Mouse (Mus musculus) embryonic facial prominence, embryonic 15.5 days (tissue): Measurements from ENCODE around the gene Tspoap1. TPM values are rescaled to one million over a fixed set of nuclear protein-coding genes. Genes with fewer than 3 reads are reported as not detected.

Source experiments
- ATAC-seq: fragments of 200-750 bp; cut with Nextera tagmentation; 2 replicates; pipeline ENCODE4 v1.8.0; 2017; ENCODE audit warnings: low read depth, moderate TSS enrichment; ENCODE audit not compliant: insufficient number of reproducible peaks, low FRiP score, low TSS enrichment
- H3K27ac ChIP-seq: fragments of 300-500 bp; sonication (generic); replicated peaks from 2 replicates; pipeline ENCODE4 v1.5.1; 2015; ENCODE audit warnings: mild to moderate bottlenecking, inconsistent platforms
- H3K27me3 ChIP-seq: fragments of 300-500 bp; sonication (generic); 2 replicates; pipeline ENCODE4 v1.6.1; 2015; ENCODE audit warnings: inconsistent platforms
- H3K36me3 ChIP-seq: fragments of 300-500 bp; sonication (generic); 2 replicates; pipeline ENCODE4 v1.6.1; 2015; ENCODE audit warnings: mild to moderate bottlenecking, inconsistent platforms
- H3K4me1 ChIP-seq: fragments of 300-500 bp; sonication (generic); 2 replicates; pipeline ENCODE4 v1.6.1; 2015; ENCODE audit warnings: inconsistent platforms
- H3K4me2 ChIP-seq: fragments of 300-500 bp; sonication (generic); replicated peaks from 2 replicates; pipeline ENCODE4 v1.6.1; 2015; ENCODE audit warnings: mild to moderate bottlenecking, inconsistent platforms
- H3K4me3 ChIP-seq: fragments of 300-500 bp; sonication (generic); replicated peaks from 2 replicates; pipeline ENCODE4 v1.5.1; 2015; ENCODE audit warnings: mild to moderate bottlenecking, inconsistent platforms
- H3K9ac ChIP-seq: fragments of 300-500 bp; sonication (generic); 2 replicates; pipeline ENCODE4 v1.6.1; 2015; ENCODE audit warnings: inconsistent platforms
- H3K9me3 ChIP-seq: fragments of 300-500 bp; sonication (generic); replicated peaks from 2 replicates; pipeline ENCODE4 v1.6.1; 2016; ENCODE audit warnings: inconsistent platforms
- WGBS: fragments of 180-500 bp; shearing (Covaris S2); methylation state at CpG from one replicate; pipeline ENCODE4 v1.1.7; 2015; 5-methylcytosine and 5-hydroxymethylcytosine counted together
- polyA plus RNA-seq: library from polyadenylated mRNA; unstranded; fragments of >200 nt; fragmentation: Nextera tagmentation; extraction: Ambion mirVana; gene quantifications from 2 replicates; pipeline ENCODE4 v1.2.1, GENCODE M21; 2015

Tspoap1 gene
- polyA plus RNA-seq, 1 experiment from 2014 or later: 5.9 TPM

GRCm38 (mm10) chr11:87753255-87753654 lies 7.1 kb upstream of the Tspoap1 start:
- WGBS: 83% methylated on average over 8 of the region's 8 CpGs
- Histone ChIP-seq H3K27ac (no peak overlapping the region), H3K9me3 (no peaks in the 10 kb centered on the region), H3K4me1 (0 out of 2 replicates have a peak, but pooled peaks cover 5% of the 10 kb centered on the region), H3K9ac (no peak overlapping the region), H3K36me3 (no peaks in the 10 kb centered on the region), H3K4me2 (no peak overlapping the region), H3K27me3 (no peaks in the 10 kb centered on the region), H3K4me3 (no peak overlapping the region)
- no peak for ATAC-seq

- H3K4me1 ChIP-seq: 0 out of 2 replicates have a peak, but pooled peaks cover 5% of the 10 kb centered on the region
- no peaks in the 10 kb centered on the region for H3K9me3 ChIP-seq
- ATAC-seq: no peak
- H3K9ac ChIP-seq: no peak overlapping the region
- 82% methylated on average over 5 of the region's 5 CpGs for WGBS
- no peaks in the 10 kb centered on the region for H3K36me3 ChIP-seq
- H3K27me3 ChIP-seq: peaks cover under 1% of the 10 kb centered on the region; the same call in 1 of the 2 replicates
- H3K4me3 ChIP-seq: no peak overlapping the region
- no peak overlapping the region for H3K4me2 ChIP-seq
- H3K27ac ChIP-seq: no peak overlapping the region
Observed at GRCm38 (mm10) chr11:87753891-87754501, 6.3 kb upstream of the Tspoap1 start.

GRCm38 (mm10) chr11:87754603-87755002 lies 5.7 kb upstream of the Tspoap1 start:
- H3K9me3 ChIP-seq: no peaks in the 10 kb centered on the region
- H3K27ac ChIP-seq: no peak overlapping the region
- no peak overlapping the region for H3K4me3 ChIP-seq
- H3K4me1 ChIP-seq: no peaks in the 10 kb centered on the region
- ATAC-seq: no peak
- H3K27me3 ChIP-seq: peaks cover 6% of the 10 kb centered on the region
- no peak overlapping the region for H3K9ac ChIP-seq
- WGBS: 60% methylated on average over 5 of the region's 5 CpGs
- no peak overlapping the region for H3K4me2 ChIP-seq
- H3K36me3 ChIP-seq: no peaks in the 10 kb centered on the region

- no peak overlapping the region for H3K4me2 ChIP-seq
- peaks cover 15% of the 10 kb centered on the region for H3K27me3 ChIP-seq
- peaks cover 5% of the 10 kb centered on the region for H3K4me1 ChIP-seq
- H3K4me3 ChIP-seq: no peak overlapping the region
- 80% methylated on average over 14 of the region's 17 CpGs for WGBS
- H3K27ac ChIP-seq: no peak overlapping the region
- ATAC-seq: no peak
- no peak overlapping the region for H3K9ac ChIP-seq
- H3K9me3 ChIP-seq: no peaks in the 10 kb centered on the region
- H3K36me3 ChIP-seq: no peaks in the 10 kb centered on the region
Observed at GRCm38 (mm10) chr11:87755360-87756017, 4.9 kb upstream of the Tspoap1 start.

- H3K9ac ChIP-seq: no peak overlapping the region
- peaks cover 7% of the 10 kb centered on the region for H3K4me1 ChIP-seq
- 83% methylated on average over 15 of the region's 15 CpGs for WGBS
- no peaks in the 10 kb centered on the region for H3K9me3 ChIP-seq
- H3K4me2 ChIP-seq: no peak overlapping the region
- no peak for ATAC-seq
- H3K27me3 ChIP-seq: peaks cover 23% of the 10 kb centered on the region
- H3K4me3 ChIP-seq: no peak overlapping the region
- H3K27ac ChIP-seq: no peak overlapping the region
- H3K36me3 ChIP-seq: no peaks in the 10 kb centered on the region
Observed at GRCm38 (mm10) chr11:87756251-87756820, 4.0 kb upstream of the Tspoap1 start.

- WGBS: 85% methylated on average over 25 of the region's 25 CpGs
- Histone ChIP-seq H3K9me3 (no peaks in the 10 kb centered on the region), H3K4me2 (no peak overlapping the region), H3K27me3 (peaks cover 33% of the 10 kb centered on the region), H3K9ac (no peak overlapping the region), H3K27ac (no peak overlapping the region), H3K4me1 (peaks cover 7% of the 10 kb centered on the region), H3K4me3 (no peak overlapping the region), H3K36me3 (no peaks in the 10 kb centered on the region)
- no peak for ATAC-seq
Observed at GRCm38 (mm10) chr11:87757001-87757954, 3.1 kb upstream of the Tspoap1 start.

- H3K4me3 ChIP-seq: no peak overlapping the region
- H3K27ac ChIP-seq: no peak overlapping the region
- no peak overlapping the region for H3K4me2 ChIP-seq
- no peaks in the 10 kb centered on the region for H3K9me3 ChIP-seq
- peaks cover 9% of the 10 kb centered on the region for H3K4me1 ChIP-seq
- no peak overlapping the region for H3K9ac ChIP-seq
- no peaks in the 10 kb centered on the region for H3K36me3 ChIP-seq
- ATAC-seq: no peak
- 78% methylated on average over 7 of the region's 7 CpGs for WGBS
- H3K27me3 ChIP-seq: peaks cover 43% of the 10 kb centered on the region
Observed at GRCm38 (mm10) chr11:87758161-87758911, 2.0 kb upstream of the Tspoap1 start.

GRCm38 (mm10) chr11:87758957-87759608 lies 1.3 kb upstream of the Tspoap1 start:
- WGBS: 72% methylated on average over 4 of the region's 4 CpGs
- no peak overlapping the region for H3K4me2 ChIP-seq
- no peak overlapping the region for H3K9ac ChIP-seq
- no peaks in the 10 kb centered on the region for H3K9me3 ChIP-seq
- H3K36me3 ChIP-seq: no peaks in the 10 kb centered on the region
- no peak overlapping the region for H3K4me3 ChIP-seq
- peaks cover 51% of the 10 kb centered on the region for H3K27me3 ChIP-seq
- no peak for ATAC-seq
- H3K4me1 ChIP-seq: peaks cover 17% of the 10 kb centered on the region
- no peak overlapping the region for H3K27ac ChIP-seq

- H3K27me3 ChIP-seq: peaks cover 56% of the 10 kb centered on the region
- ATAC-seq: no peak
Observed at GRCm38 (mm10) chr11:87759609-87760005, 734 bp upstream of the Tspoap1 start.

GRCm38 (mm10) chr11:87761181-87761721 lies 910 bp downstream of the Tspoap1 start:
- Histone ChIP-seq H3K4me1 (peaks cover 25% of the 10 kb centered on the region), H3K27ac (no peak overlapping the region), H3K27me3 (peaks cover 73% of the 10 kb centered on the region), H3K9ac (no peak overlapping the region), H3K4me3 (no peak overlapping the region), H3K9me3 (no peaks in the 10 kb centered on the region), H3K36me3 (no peaks in the 10 kb centered on the region), H3K4me2 (no peak overlapping the region)
- ATAC-seq: no peak
- 66% methylated on average over 11 of the region's 11 CpGs for WGBS

More at GRCm38 (mm10) chr11:87759609-87760005, 734 bp upstream of the Tspoap1 start:
- Histone ChIP-seq H3K9ac (no peak overlapping the region), H3K4me1 (peaks cover 22% of the 10 kb centered on the region), H3K9me3 (no peaks in the 10 kb centered on the region), H3K36me3 (no peaks in the 10 kb centered on the region), H3K27ac (no peak overlapping the region), H3K4me2 (no peak overlapping the region), H3K4me3 (no peak overlapping the region)
- WGBS: 7% methylated on average over 3 of the region's 3 CpGs
